Mouse (Mus musculus) lung, postnatal 0 days (tissue): Measurements from ENCODE around the gene Phf21a.

Experiments
- CTCF ChIP-seq: IDR thresholded peaks from 2 replicates; pipeline ENCODE4 v1.5.1; 2016; ENCODE audit warnings: antibody characterized with exemption, mild to moderate bottlenecking
- EP300 ChIP-seq: IDR thresholded peaks from 2 replicates; pipeline ENCODE4 v1.6.1; 2016; ENCODE audit warnings: antibody characterized with exemption, mild to moderate bottlenecking, control low read depth

- TF ChIP-seq EP300 (no peak), CTCF (no peak)
Observed at GRCm38 (mm10) chr2:92367383-92368029, 274.6 kb downstream of the Phf21a start.
